Mouse (Mus musculus): ENCODE measurements around the gene Trak1.
A peak's percentile ranks its signal among the peaks of the same experiment; 100 is the strongest.
"Not testable (repeated sequence)": the region's sequence is repeated elsewhere in the genome, so short reads cannot be mapped to it uniquely, and the experiment has no call there.

The Trak1 gene

DNA sequence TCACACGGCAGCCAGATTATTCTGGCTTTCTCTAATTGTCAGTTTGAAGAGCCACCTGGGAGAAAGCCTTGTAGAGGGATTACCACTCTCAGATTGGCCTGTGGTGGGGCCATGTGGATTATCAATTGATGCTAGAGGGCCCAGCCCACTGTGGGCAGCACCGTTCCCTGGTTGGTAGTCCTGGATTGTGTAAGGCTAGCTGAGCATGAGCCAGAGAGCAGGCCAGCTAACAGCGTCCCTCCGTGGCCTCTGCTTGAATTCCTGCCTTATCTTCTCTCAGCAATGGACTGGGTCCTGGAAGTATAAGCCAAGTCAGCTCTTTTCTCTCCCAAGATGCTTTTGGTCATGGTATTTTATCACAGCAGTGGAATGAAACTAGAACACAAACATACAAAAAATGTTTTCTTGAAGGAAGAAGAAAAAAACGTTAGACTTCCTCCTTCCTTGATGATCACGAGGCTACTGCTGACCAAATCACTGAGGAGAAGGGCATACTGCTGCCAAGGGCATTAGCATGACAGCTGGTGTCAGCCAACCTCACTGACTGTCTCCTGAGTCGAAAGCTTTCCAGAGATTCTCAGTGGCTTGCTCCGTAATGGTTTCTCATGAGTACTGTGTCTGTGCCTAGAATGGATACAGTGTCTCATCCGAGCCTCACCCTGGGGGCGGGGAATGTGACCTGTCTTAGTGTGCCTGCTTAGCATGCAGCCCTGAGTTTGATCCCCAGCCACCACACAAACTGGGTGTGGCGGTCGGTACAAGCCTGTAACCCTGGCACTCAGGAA lies 19.5 kb downstream of the Trak1 start:
- no peak for DNase-seq (ENCODE audit: extremely low read depth, low read depth)

DNA sequence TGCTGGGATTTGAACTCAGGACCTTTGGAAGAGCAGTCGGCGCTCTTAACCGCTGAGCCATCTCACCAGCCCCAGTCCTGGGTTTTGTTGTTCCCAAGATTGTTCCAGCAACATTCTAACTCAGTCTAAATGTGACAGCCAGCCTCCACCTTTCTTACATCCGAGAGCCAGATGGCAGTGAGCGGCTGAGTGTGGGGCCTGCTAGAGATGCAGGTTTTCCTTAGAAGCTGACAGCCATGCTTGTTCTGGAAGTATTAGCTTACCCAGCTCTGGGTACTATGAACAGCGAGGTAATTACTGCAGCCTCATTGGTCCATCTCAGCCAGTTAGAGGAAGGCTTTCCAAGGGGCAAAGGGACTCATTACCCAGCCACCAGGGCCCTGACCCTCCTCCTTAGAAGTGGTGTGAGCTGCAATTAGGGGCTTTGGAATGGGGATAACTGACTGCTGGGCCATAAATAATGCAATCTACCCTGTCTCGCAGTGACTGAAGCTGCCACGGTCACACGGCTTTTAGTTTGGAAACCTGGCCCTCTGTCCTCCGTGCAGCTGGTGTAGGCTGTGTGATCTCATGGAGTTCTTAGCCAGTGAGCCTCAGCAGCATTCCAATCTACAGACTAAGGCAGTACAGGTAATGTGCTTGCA lies 22.1 kb downstream of the Trak1 start:
- no peak for DNase-seq (ENCODE audit: extremely low read depth, low read depth)

DNA sequence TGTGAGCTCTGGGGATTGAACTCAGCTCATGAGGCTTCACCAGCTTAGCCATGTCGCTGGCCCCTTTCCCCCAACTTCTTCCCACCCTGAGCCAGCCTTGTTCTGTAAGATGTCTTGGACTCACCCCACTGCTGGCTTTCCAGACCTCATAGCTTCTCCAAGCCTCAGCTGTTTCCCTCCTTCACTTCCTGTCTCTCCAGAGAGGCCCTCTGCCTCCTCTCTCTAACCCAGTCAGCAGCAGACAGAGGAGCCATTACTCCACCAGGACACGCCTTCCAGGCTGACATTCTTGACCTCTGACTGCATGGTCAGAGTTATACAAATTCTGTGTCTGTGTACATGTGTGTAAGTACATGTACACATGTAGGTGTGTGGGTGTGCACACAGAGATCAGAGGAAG lies 23.1 kb downstream of the Trak1 start:
- DNase-seq (ENCODE audit: extremely low read depth, low read depth): no peak

DNA sequence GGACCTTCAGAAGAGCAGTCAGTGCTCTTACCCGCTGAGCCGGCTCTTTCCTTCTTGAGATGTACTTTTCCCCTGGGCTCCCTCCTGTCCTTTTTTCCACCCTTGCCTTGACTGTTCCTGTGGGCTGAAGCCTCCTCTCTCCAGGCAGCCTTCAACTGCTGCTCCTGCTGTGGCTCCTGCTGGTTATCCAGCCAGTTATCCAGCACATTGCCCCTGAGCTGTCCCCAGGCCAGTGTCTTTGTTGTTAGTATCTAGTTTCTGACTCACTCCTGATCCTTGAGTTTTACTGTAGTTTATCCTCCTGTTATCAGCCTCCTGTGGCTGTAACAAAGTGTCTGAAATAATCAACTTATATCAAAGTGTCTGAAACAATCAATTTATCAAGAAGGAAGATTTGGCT lies 23.8 kb downstream of the Trak1 start:
- no peak for DNase-seq (ENCODE audit: extremely low read depth, low read depth)

DNA sequence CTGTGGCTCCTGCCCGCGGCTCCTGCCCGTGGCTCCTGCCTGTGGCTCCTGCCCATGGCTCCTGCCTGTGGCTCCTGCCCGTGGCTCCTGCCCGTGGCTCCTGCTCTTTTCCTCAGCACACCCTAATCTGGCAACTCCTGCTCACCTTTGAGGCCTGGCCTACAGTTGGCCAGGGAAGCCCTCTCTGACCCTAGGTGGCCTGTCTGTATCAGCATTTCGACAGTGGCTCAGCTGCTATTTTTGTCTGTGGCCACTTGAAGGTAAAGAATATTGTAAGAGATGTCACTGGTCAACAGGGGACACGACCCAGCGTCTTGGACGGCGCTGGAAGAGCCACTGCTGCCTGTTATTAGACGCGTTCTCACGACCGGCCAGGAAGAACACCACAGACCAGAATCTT lies 24.7 kb downstream of the Trak1 start:
- DNase-seq (ENCODE audit: extremely low read depth, low read depth): no peak

DNA sequence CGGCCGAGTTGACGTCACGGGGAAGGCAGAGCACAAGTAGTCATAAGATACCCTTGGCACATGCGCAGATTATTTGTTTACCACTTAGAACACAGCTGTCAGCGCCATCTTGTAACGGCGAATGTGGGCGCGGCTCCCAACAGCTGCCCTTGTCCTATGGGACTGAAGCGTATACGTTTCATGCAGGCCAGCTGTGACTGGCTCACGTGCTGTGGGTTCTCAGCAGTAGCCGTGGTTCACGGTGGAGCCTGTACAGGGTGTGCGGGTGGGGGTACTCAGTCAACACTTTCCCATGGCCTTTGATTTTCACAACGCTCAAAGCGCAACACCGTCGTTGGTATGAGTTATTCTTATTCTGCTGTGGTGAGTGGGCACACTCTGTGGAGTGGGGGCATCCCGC lies 31.0 kb downstream of the Trak1 start:
- not testable (repeated sequence) for DNase-seq (ENCODE audit: extremely low read depth, low read depth)

DNA sequence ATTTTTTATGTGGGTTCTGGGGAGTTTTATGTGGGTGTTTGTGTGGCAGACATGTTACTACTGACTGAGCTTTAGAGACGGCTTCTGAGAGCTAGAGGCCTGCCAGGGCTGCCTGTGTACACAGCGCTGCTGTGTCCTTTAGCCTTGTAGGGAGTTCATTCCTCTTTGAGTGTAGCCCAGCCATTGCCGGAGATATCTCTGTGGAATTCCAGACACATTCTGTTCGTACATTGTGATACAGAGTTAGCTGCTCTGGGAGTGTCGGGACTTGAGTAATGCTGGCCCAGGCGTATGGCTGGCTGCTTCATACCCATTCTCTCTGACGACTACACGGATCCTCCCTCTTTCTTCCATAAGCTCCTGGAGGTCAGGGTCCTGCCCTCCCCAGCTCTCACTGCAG lies 31.9 kb downstream of the Trak1 start:
- DNase-seq (ENCODE audit: extremely low read depth, low read depth): no peak

DNA sequence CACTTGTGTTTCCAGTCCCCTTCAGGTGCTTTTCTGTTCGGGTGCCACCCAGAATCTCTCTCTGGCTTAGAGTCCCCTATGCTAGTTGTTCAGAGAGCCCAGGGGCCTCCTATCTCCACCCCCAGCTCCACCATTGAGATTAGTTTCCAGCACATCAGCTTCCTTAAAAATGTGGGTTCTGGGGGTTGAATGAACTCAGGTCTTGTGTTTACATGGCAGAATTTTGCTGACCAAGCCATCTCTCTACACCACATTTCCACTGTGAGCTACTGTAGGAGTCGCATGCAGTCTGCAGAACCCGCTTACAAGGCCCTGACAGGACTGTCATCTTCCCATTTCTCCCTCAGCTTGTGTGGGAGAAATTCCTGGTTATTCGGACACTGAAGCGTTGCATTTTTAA lies 32.8 kb downstream of the Trak1 start:
- DNase-seq (ENCODE audit: extremely low read depth, low read depth): peak; percentile 58

DNA sequence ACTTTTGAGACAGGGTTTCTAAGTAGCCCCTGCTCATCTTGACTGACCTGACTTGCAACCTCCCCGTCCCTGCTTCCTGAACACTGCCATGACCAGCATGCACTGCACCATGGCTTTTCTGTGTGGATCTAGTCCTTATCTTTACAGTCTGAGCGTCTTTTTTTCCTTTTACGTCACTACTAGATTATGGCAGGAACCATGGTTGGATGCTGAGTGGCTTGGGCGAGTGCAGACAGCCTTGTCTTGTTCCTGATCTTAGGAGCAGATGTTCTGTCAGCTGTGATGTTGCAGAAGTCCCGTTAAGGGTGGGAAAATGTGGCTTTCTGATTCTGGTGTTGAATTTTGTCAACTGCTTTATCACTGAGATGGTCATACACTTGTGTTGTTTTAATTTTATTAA lies 34.1 kb downstream of the Trak1 start:
- DNase-seq (ENCODE audit: extremely low read depth, low read depth): peak; percentile 36

DNA sequence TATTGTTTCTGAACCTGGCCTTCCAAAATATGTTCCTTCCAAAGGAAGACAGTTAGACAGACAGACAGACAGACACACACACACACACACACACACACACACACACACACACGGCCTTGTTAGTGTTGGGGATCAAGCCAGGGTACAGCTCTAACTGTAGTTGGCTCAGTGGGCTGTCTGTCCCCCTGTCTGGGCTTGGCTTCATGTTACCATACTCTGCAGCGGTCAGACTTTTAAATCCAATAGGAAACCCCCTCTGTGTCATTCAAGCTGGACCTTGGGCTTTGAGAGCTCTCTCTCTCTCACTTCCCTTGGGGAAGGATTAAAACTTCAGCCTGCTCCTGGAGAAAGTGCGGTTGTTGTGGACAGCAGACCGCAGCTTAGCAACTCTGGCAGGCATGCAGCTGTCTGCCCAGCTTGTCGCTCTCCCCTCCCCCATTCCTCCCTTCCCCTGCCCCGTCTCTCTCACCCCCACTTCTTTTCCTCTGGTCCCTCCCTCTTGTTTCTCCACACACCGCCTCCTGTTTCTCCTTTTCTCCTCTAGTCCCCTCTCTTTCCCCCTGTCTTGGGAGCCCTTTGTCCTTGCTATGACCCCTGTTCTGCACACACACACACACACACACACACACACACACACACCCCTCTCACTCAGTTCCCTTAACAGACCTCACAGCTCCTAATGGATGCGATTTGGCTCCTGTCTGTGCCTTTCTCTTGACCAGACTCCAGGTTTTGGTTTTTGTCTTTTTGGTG lies 34.8 kb downstream of the Trak1 start:
- no peak for DNase-seq (ENCODE audit: extremely low read depth, low read depth)

DNA sequence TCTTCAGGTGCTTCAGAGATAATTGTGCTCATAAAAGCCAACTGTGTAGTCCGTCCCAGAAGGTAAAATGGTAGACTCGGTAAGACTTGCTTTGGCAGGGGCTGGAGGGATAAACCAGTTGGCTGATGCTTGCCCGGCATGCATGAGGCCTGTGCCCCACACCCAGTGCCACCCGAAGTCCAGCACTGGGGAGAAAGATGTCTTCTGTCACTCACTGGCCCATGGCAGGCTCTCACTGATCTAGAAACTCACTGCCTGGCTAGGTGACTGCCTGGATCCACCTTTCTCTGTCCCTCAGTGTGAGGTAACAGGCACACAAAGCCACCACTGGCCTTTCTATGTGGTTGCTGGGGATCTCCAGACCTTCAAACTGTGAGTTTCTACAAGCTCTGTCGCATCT lies 36.3 kb downstream of the Trak1 start:
- DNase-seq (ENCODE audit: extremely low read depth, low read depth): no peak

DNA sequence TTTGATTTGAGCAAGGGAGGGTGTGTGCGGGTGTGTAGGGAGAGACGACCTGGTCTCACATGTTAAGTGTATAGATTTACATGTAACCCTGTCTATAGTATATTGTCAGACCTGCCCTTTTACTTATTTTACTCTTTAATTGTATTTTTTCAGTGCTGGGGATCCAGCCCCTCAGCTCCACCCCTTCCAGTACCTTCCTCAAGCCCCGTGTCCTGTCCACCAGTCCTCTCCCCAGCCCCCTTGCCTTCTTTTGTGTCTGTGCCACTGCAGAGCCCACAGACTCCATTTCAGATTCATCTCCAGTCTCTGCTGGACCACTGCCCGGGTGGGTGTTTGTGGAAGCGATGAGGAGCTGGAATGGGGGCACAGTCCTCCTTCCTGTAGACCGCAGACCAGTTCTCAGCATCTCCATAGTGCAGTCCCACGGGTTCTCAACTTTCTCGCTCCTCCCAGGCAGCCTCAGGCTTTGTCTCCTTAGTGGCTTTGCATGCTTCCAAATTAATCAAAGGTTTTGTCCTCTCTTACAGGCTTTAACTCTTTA lies 37.1 kb downstream of the Trak1 start:
- no peak for DNase-seq (ENCODE audit: extremely low read depth, low read depth)

DNA sequence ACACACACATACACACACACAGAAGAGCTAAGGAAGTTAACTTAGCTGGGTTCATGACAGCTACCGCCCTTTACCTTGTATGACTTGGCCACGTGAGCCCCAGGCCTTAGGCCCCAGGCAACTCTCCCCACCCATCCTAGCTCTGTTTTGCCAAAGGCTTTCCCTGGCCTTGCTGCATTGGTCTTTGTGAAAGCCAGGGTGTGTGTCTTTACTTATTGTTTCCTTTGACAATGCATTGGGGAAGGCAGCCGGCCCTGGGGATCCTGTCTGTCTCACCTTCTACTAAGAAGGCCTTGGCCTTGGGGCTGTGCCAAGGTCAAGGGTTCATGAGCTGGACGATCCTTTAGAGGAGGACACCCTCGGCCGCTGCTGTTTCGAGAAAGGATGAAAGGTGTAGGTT lies 38.3 kb downstream of the Trak1 start:
- DNase-seq (ENCODE audit: extremely low read depth, low read depth): no peak

DNA sequence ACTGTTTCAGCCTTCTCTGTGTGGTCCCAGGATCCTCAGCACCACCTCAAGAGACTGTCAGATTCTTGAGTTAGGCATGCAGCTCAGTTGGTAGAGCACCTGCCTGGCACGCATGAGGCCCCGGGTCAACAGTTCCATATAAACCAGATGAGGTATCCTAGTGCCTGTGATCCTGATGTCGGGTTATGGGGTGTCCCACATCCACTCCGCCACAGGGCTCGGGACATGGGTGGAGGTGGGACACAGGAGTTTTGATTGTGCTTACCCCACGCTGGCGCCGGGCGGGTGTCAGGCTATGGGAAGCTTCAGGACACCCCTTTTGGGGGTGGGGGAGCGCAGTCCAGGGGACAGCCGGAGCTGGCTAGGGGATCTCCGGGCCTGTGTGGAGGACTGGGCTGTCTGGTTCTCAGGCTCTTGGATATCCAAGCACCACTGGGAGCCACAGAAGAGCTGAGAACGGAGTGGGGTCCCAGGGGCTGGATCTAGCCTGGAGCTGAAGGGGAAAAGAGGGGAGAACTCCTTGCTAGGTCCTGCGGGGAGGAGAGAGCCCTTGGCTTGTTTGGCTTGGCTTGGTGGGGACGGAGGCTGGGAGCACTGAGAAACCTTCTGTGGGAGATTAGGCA lies 39.1 kb downstream of the Trak1 start:
- DNase-seq (ENCODE audit: extremely low read depth, low read depth): no peak

DNA sequence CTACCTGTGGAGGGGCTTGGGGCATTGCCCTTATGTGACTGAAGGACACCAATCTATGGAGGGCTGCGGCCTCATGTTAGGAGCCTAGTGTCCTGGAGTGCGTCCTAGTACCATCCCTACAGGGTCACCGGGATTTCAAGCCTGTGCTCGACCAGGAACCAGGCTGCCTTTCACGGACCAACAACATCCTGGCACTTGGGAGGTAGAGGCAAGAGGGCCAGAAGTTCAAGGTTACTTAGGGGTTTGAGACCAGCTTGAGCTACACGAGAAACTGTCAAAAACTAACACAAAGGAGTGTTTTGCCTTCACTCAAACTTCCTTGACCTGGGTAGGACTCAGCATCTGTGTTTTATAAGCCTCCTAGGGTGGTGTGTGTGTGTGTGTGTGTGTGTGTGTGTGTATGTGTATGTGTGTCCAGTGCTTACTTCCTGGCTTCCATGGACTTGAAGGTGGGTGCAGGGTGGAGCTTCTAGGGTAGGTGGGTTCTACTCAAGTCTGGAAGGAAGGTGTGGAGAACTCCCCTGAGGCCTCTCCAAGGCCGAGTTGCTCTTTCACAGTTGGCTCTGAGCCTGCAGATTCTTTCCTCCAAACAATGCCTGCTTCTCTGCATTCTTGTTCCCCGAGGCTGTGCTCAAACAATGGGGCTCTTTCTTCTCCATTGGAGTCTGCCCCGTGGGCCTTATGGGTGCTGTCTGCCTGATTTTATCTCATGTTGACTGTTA lies 40.1 kb downstream of the Trak1 start:
- DNase-seq (ENCODE audit: extremely low read depth, low read depth): no peak

DNA sequence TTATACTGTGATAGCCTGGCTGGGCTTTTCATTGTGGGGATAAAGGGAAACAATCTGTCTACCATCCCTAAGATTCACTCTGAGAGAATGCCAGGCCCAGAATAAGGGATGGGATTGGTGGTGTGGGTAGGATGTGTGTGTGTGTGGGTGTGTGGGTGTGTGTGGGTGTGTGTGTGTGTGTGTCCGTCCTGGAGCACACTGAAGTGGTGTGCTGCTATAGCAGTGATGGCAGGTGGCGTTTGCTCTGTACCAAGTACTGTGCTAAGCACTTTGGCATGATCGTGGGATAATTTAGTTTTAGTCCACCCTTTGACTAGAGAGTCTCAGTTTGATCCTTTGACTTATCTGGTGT lies 40.6 kb downstream of the Trak1 start:
- no peak for DNase-seq (ENCODE audit: extremely low read depth, low read depth)

DNA sequence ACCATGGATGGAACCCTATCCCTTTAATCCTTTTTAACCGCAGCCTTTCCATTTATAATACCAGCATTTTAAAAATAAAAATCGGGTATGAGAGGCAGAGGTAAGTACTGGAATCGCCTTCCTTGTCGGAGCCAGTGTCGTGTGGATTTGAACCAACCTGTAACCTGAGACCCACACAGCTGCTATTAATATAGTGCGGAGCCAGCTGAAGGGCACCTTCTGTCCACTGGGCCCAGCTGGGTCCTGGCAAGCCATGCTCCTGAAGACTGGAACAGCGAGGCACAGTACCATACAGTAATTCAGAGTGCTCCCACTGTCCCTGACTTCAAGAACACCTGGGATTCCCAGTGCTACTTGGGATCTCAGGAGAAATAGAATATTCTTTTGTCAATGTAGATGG lies 44.5 kb downstream of the Trak1 start:
- no peak for DNase-seq (ENCODE audit: extremely low read depth, low read depth)

DNA sequence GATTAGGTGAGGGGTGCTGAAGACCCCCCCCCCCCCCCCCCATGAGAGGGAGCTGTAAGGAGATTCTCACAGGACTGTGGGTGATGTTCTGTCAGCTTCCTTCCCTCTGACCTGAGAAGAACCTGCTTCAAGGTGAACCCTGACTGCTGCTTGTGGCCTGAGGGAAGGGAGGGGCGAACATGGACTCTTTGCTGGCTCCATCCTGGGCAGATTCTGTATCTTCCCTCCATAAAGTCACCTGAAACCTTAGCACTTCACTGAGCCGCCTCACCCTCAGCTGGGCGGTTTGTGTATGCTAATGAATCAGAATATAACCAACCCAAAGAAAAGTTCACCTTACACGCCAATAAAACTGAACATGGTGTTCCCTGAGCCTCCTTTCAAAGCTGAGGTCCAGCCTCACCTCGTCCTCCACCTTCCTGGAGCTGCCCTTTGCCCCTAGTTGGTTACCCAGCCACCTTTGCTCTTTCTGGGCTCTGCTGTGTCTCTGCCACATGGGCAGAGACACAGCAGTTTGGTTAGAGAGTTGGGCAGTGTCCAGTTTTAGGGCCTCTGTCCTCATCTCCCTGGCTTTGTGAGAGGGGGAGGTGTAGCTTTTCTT lies 45.3 kb downstream of the Trak1 start:
- no peak for DNase-seq (ENCODE audit: extremely low read depth, low read depth)

DNA sequence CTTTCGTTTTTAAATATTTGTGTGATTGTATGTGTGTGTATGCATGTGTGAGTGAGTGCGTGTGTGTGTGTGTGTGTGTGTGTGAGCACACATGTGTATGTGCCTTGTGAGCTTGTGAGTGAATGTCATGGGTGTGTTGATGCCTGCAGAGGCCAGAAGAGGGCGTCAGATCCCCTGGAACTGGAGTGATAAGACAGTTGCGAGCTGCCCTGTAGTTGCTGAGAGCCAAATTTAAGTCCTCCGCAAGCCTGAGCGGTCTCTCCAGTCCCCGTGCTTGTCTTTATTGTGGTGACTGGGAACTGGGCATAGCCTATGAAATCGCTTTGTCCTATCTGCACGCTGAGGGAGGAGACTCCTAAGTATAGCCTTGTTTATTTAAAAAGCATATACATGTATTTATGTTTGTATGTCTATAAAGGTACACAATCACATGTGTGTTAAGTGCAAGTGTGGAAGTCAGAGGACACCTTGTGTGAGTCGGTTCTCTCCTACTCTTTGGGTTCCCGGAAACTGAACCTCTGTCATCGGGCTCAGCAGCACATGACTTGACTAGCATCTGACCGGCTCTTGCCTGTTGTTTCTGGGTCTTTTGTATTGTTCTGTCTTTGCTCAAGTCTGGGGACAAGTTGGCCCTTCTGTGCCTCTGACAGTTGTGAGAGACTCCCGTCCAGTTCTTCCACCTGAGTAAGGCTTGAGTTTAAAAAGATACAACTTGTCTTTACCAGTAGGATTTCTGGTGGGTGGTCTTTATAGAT lies 46.0 kb downstream of the Trak1 start:
- DNase-seq (ENCODE audit: extremely low read depth, low read depth): no peak

DNA sequence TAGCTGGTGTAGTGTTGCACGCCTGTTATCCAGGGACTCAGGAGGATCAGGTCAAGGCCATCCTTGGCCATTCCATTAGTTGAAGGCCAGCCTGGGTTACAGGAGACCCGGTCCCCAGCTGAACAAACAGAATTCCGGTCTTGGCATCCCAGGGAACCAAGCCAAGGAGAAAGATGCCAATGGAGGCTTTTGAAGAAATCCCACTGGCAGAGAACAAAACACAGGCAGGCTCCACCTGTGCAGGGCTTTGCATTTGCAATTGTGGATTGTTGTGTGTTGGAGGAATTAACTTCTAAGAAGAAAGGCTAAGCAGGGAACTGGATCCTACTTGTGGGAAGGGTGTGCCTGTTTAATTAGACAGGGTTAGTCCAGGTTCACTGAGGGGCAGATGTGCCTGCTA lies 47.0 kb downstream of the Trak1 start:
- no peak for DNase-seq (ENCODE audit: extremely low read depth, low read depth)
